Mouse (Mus musculus): ENCODE results near the gene Atoh8.

- TF ChIP-seq CTCF (IDR thresholded peaks at IDR 0.05; ENCODE audit: control insufficient read depth, insufficient read depth, low read length): peak; percentile 81
- TF ChIP-seq POLR2A (IDR thresholded peaks at IDR 0.05; ENCODE audit: borderline replicate concordance, control insufficient read depth, low read depth, low read length): no peak
Measured at GRCm38 (mm10) chr6:72237035-72237434, 1.7 kb upstream of the Atoh8 start.

Measured in bone marrow, adult 2 months (tissue).